Mouse (Mus musculus): ENCODE results near the gene Mrvi1.

Mrvi1 gene

GRCm38 (mm10) chr7:110834522-110834921 lies 147.7 kb downstream of the Mrvi1 start:
- DNase-seq (ENCODE audit: low read depth) = no peak

GRCm38 (mm10) chr7:110834018-110834417 lies 148.2 kb downstream of the Mrvi1 start:
- DNase-seq (ENCODE audit: low read depth) = no peak

- no peak for DNase-seq (ENCODE audit: low read depth)
Measured at GRCm38 (mm10) chr7:110833024-110833423, 149.2 kb downstream of the Mrvi1 start.

DNA sequence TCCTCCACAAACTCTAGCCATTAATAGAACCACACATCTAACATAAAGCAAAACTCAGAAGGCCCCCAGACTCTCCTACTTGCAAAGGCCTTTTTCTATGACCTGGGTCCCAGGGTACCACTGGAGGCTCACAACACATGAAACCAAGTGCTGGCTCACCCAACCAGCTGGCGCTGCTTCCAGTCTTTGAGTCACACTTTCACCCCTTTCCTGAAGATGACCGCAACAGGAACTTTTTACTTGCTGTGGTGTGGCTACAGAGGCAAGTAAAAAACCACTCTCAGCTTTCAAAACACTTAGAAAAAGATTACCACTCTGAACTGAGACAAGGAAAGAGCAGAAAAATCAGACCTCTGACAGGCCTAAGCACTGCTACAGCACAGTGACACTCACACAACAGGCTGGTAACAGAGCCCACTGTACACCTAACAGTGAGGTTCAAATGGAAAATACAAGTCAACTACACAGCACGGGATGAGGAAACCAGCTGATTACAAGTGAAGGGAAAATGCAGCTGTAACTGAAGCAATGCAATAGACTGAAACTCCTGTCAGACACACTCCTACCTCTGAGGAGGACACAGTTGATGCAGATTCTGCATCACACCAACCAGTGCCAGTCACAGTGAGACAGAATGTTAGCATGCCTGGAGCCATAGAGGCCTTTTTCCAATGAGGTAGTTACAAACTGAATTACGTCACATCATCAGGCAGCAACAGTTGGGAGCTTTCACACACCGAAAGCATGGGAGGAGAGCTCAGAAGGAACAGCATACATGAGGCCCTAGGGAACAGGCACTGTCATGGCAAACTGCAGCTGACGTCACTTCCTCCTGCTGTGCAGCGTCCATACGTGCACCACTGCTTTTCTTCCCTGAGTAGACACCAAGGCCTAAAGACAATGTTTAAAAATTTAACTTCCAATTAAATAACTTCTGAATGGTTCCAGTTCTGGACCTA lies 158.0 kb downstream of the Mrvi1 start:
- DNase-seq (ENCODE audit: low read depth) = peak; percentile 32

DNA sequence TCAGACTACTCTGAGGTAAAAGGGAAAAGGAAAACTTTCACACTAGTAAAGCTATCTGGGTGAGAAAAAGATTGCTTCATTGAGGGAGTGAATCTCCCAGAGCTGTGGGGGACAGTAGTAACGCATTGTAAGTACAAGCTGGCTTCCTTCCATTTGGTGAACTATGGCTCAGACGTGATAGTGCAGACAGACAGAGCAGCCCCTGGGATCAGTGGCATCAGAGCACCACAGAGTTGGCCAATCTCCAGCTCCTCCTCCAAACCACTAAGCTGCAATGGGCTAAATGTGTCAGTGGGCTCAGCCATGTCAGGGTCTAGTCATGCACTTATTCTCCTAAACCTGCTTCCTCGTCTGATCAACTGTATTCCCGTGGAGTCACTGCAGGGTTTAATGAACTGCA lies 158.7 kb downstream of the Mrvi1 start:
- no peak for DNase-seq (ENCODE audit: low read depth)

DNA sequence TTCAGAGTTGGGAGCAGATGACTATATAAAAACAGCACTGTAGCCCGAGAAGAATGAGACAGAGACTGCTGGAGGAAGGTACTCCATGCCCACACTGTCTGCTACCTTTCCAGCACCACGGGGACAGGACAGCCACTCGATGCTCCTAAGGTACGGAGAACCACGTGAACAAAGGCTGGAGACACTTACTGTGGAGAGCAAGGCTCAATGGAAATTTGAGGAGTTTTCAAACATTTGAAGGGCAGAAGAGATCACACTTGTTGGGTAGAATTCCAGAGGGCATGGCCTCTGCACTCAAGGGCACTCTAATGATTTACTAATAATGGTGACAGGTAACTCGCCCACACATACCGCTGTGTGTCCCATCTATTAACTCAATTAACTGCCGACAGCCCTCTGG lies 159.2 kb downstream of the Mrvi1 start:
- DNase-seq (ENCODE audit: low read depth) = no peak

DNA sequence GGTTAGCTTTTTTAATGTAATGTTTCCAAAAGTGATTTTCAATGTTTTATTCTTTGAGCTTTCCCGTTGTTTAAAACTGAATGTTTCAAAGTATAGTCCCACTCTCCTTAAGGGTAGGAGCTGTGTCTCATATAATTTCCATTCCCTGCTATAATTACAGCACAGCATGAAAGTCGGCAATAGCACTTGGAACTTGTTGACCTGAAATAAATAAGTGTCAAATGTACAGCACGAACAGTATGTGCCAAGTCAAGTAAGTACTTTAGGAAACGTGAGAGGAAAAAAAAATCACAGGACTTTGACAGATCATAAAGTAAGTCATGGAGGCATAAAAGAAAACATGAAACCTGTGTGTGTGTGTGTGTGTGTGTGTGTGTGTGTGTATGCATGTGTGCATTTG lies 160.2 kb downstream of the Mrvi1 start:
- DNase-seq (ENCODE audit: low read depth) = no peak

DNA sequence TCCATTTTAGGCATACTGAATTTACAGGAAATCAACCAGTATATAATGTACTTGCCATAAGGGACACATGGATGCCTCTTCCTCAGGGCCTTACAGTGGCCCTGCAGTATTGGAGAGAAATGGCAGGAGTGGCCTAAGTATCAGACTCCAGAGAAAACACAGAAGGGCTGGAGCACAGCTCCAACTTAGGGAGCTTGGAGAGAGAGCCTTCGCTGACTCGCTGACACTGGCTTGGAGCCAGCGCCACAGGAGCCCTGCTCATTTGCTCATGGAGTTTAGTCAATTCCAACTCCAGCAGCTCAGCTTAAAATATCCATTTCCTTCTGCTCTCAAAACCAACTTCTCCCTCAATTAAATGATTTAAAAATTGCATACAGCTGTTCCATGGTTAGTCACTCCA lies 160.6 kb downstream of the Mrvi1 start:
- DNase-seq (ENCODE audit: low read depth) = no peak

- DNase-seq (ENCODE audit: low read depth) = no peak
Measured at GRCm38 (mm10) chr7:110821068-110821467, 161.2 kb downstream of the Mrvi1 start.

- no peak for DNase-seq (ENCODE audit: low read depth)
Measured at GRCm38 (mm10) chr7:110818787-110819350, 163.4 kb downstream of the Mrvi1 start.
